Mouse (Mus musculus): Measurements from ENCODE around the gene Gm10337. TPM values are rescaled to one million over a fixed set of nuclear protein-coding genes. Genes with fewer than 3 reads are reported as not detected.

Gene Gm10337
- polyA plus RNA-seq, 1 experiment from 2014 or later: not detected

GRCm38 (mm10) chr15:102530566-102530965 is 27.0 kb downstream of the Gm10337 start:
- H3K4me2 ChIP-seq (ENCODE audit: low read depth, low read length): no peak overlapping the region
- WGBS: 70% methylated on average over 4 of the region's 4 CpGs
- no peaks in the 10 kb centered on the region for H3K9me3 ChIP-seq (ENCODE audit: control insufficient read depth, low read length)
- no peaks in the 10 kb centered on the region for H3K4me1 ChIP-seq (replicated peaks; ENCODE audit: control insufficient read depth, insufficient read depth, low read length)
- no peak for ATAC-seq (ENCODE audit: low read depth)
- H3K27me3 ChIP-seq (ENCODE audit: control insufficient read depth, insufficient read depth, low read depth, low read length): no peaks in the 10 kb centered on the region
- no peak overlapping the region for H3K9ac ChIP-seq (ENCODE audit: low read length)
- no peak overlapping the region for H3K27ac ChIP-seq (ENCODE audit: low read length)
- H3K36me3 ChIP-seq (ENCODE audit: control insufficient read depth, insufficient read depth, low read length): peaks cover 64% of the 10 kb centered on the region
- no peak overlapping the region for H3K4me3 ChIP-seq (ENCODE audit: low read length)

GRCm38 (mm10) chr15:102531586-102531985 is 28.1 kb downstream of the Gm10337 start:
- Histone ChIP-seq H3K4me2 (ENCODE audit: low read depth, low read length) (no peak overlapping the region), H3K27me3 (ENCODE audit: control insufficient read depth, insufficient read depth, low read depth, low read length) (no peaks in the 10 kb centered on the region), H3K4me1 (replicated peaks; ENCODE audit: control insufficient read depth, insufficient read depth, low read length) (no peaks in the 10 kb centered on the region), H3K9ac (ENCODE audit: low read length) (no peak overlapping the region), H3K36me3 (ENCODE audit: control insufficient read depth, insufficient read depth, low read length) (peaks cover 73% of the 10 kb centered on the region), H3K9me3 (ENCODE audit: control insufficient read depth, low read length) (no peaks in the 10 kb centered on the region), H3K4me3 (ENCODE audit: low read length) (no peak overlapping the region), H3K27ac (ENCODE audit: low read length) (no peak overlapping the region)
- no peak for ATAC-seq (ENCODE audit: low read depth)
- WGBS: 87% methylated on average over 4 of the region's 4 CpGs

- H3K9me3 ChIP-seq (ENCODE audit: control insufficient read depth, low read length): no peaks in the 10 kb centered on the region
- no peak overlapping the region for H3K4me2 ChIP-seq (ENCODE audit: low read depth, low read length)
- peaks cover 76% of the 10 kb centered on the region for H3K36me3 ChIP-seq (ENCODE audit: control insufficient read depth, insufficient read depth, low read length)
- 86% methylated on average over 3 of the region's 3 CpGs for WGBS
- no peaks in the 10 kb centered on the region for H3K4me1 ChIP-seq (replicated peaks; ENCODE audit: control insufficient read depth, insufficient read depth, low read length)
- no peaks in the 10 kb centered on the region for H3K27me3 ChIP-seq (ENCODE audit: control insufficient read depth, insufficient read depth, low read depth, low read length)
- no peak overlapping the region for H3K9ac ChIP-seq (ENCODE audit: low read length)
- no peak overlapping the region for H3K4me3 ChIP-seq (ENCODE audit: low read length)
- ATAC-seq (ENCODE audit: low read depth): no peak
- H3K27ac ChIP-seq (ENCODE audit: low read length): no peak overlapping the region
Observed at GRCm38 (mm10) chr15:102532106-102532900, 28.8 kb downstream of the Gm10337 start.

- Histone ChIP-seq H3K4me1 (replicated peaks; ENCODE audit: control insufficient read depth, insufficient read depth, low read length) (no peaks in the 10 kb centered on the region), H3K4me3 (ENCODE audit: low read length) (no peak overlapping the region), H3K4me2 (ENCODE audit: low read depth, low read length) (no peak overlapping the region), H3K36me3 (ENCODE audit: control insufficient read depth, insufficient read depth, low read length) (peaks cover 67% of the 10 kb centered on the region), H3K9me3 (ENCODE audit: control insufficient read depth, low read length) (no peaks in the 10 kb centered on the region), H3K9ac (ENCODE audit: low read length) (no peak overlapping the region), H3K27ac (ENCODE audit: low read length) (no peak overlapping the region), H3K27me3 (ENCODE audit: control insufficient read depth, insufficient read depth, low read depth, low read length) (no peaks in the 10 kb centered on the region)
- ATAC-seq (ENCODE audit: low read depth): no peak
- WGBS: 83% methylated on average over 7 of the region's 7 CpGs
Observed at GRCm38 (mm10) chr15:102533926-102534325, 30.4 kb downstream of the Gm10337 start.

- Histone ChIP-seq H3K4me3 (ENCODE audit: low read length) (no peak overlapping the region), H3K36me3 (ENCODE audit: control insufficient read depth, insufficient read depth, low read length) (peaks cover 42% of the 10 kb centered on the region), H3K27me3 (ENCODE audit: control insufficient read depth, insufficient read depth, low read depth, low read length) (no peaks in the 10 kb centered on the region), H3K9me3 (ENCODE audit: control insufficient read depth, low read length) (no peaks in the 10 kb centered on the region), H3K9ac (ENCODE audit: low read length) (no peak overlapping the region), H3K4me2 (ENCODE audit: low read depth, low read length) (no peak overlapping the region), H3K27ac (ENCODE audit: low read length) (no peak overlapping the region), H3K4me1 (replicated peaks; ENCODE audit: control insufficient read depth, insufficient read depth, low read length) (no peaks in the 10 kb centered on the region)
- no peak for ATAC-seq (ENCODE audit: low read depth)
- 92% methylated on average over 4 of the region's 4 CpGs for WGBS
Observed at GRCm38 (mm10) chr15:102544801-102545200, 41.3 kb downstream of the Gm10337 start.

- Histone ChIP-seq H3K9ac (ENCODE audit: low read length) (no peak overlapping the region), H3K4me1 (replicated peaks; ENCODE audit: control insufficient read depth, insufficient read depth, low read length) (no peaks in the 10 kb centered on the region), H3K27ac (ENCODE audit: low read length) (no peak overlapping the region), H3K9me3 (ENCODE audit: control insufficient read depth, low read length) (no peaks in the 10 kb centered on the region), H3K4me3 (ENCODE audit: low read length) (no peak overlapping the region), H3K27me3 (ENCODE audit: control insufficient read depth, insufficient read depth, low read depth, low read length) (no peaks in the 10 kb centered on the region), H3K36me3 (ENCODE audit: control insufficient read depth, insufficient read depth, low read length) (peaks cover 35% of the 10 kb centered on the region), H3K4me2 (ENCODE audit: low read depth, low read length) (no peak overlapping the region)
- no peak for ATAC-seq (ENCODE audit: low read depth)
- 86% methylated on average over 3 of the region's 3 CpGs for WGBS
Observed at GRCm38 (mm10) chr15:102546246-102546645, 42.7 kb downstream of the Gm10337 start.

GRCm38 (mm10) chr15:102546677-102547427 is 43.3 kb downstream of the Gm10337 start:
- Histone ChIP-seq H3K9ac (ENCODE audit: low read length) (no peak overlapping the region), H3K27ac (ENCODE audit: low read length) (no peak overlapping the region), H3K4me1 (replicated peaks; ENCODE audit: control insufficient read depth, insufficient read depth, low read length) (no peaks in the 10 kb centered on the region), H3K27me3 (ENCODE audit: control insufficient read depth, insufficient read depth, low read depth, low read length) (no peaks in the 10 kb centered on the region), H3K4me2 (ENCODE audit: low read depth, low read length) (no peak overlapping the region), H3K9me3 (ENCODE audit: control insufficient read depth, low read length) (no peaks in the 10 kb centered on the region), H3K36me3 (ENCODE audit: control insufficient read depth, insufficient read depth, low read length) (peaks cover 35% of the 10 kb centered on the region), H3K4me3 (ENCODE audit: low read length) (no peak overlapping the region)
- WGBS: 69% methylated on average over 3 of the region's 3 CpGs
- ATAC-seq (ENCODE audit: low read depth): no peak

GRCm38 (mm10) chr15:102547478-102547877 is 44.0 kb downstream of the Gm10337 start:
- WGBS: 84% methylated on average over 3 of the region's 3 CpGs
- Histone ChIP-seq H3K36me3 (ENCODE audit: control insufficient read depth, insufficient read depth, low read length) (peaks cover 40% of the 10 kb centered on the region), H3K9ac (ENCODE audit: low read length) (no peak overlapping the region)

GRCm38 (mm10) chr15:102552599-102552998 is 49.1 kb downstream of the Gm10337 start:
- H3K27me3 ChIP-seq (ENCODE audit: control insufficient read depth, insufficient read depth, low read depth, low read length): no peaks in the 10 kb centered on the region
- no peaks in the 10 kb centered on the region for H3K9me3 ChIP-seq (ENCODE audit: control insufficient read depth, low read length)
- no peak overlapping the region for H3K4me3 ChIP-seq (ENCODE audit: low read length)
- no peak overlapping the region for H3K9ac ChIP-seq (ENCODE audit: low read length)
- 93% methylated on average over 5 of the region's 5 CpGs for WGBS
- no peaks in the 10 kb centered on the region for H3K4me1 ChIP-seq (replicated peaks; ENCODE audit: control insufficient read depth, insufficient read depth, low read length)
- no peak for ATAC-seq (ENCODE audit: low read depth)
- no peak overlapping the region for H3K4me2 ChIP-seq (ENCODE audit: low read depth, low read length)
- H3K27ac ChIP-seq (ENCODE audit: low read length): no peak overlapping the region
- H3K36me3 ChIP-seq (ENCODE audit: control insufficient read depth, insufficient read depth, low read length): peaks cover 42% of the 10 kb centered on the region

More at GRCm38 (mm10) chr15:102547478-102547877, 44.0 kb downstream of the Gm10337 start:
- no peak for ATAC-seq (ENCODE audit: low read depth)
- Histone ChIP-seq H3K9me3 (ENCODE audit: control insufficient read depth, low read length) (no peaks in the 10 kb centered on the region), H3K27me3 (ENCODE audit: control insufficient read depth, insufficient read depth, low read depth, low read length) (no peaks in the 10 kb centered on the region), H3K4me3 (ENCODE audit: low read length) (no peak overlapping the region), H3K4me2 (ENCODE audit: low read depth, low read length) (no peak overlapping the region), H3K4me1 (replicated peaks; ENCODE audit: control insufficient read depth, insufficient read depth, low read length) (no peaks in the 10 kb centered on the region), H3K27ac (ENCODE audit: low read length) (no peak overlapping the region)

All from lung, embryonic 16.5 days (tissue).